Mouse (Mus musculus) heart, embryonic 13.5 days (tissue): ENCODE measurements at regions not wholly inside any gene's neighbourhood (a gene's known extent, or its start where the extent isn't known, plus 50 kb on each side); places are given as distances from the start of the nearest gene placed in this dataset.

Source experiments
- ATAC-seq: fragments of 200-750 bp; cut with Nextera tagmentation; 2 replicates; pipeline ENCODE4 v1.8.0; 2017; ENCODE audit warnings: moderate TSS enrichment; ENCODE audit not compliant: insufficient number of reproducible peaks, low FRiP score, low TSS enrichment; ENCODE audit errors: extremely low read depth
- H3K27ac ChIP-seq: fragments of 300-500 bp; sonication (generic); replicated peaks from 2 replicates; pipeline ENCODE4 v1.5.1; 2015; ENCODE audit warnings: moderate library complexity, mild to moderate bottlenecking, inconsistent platforms
- H3K27me3 ChIP-seq: fragments of 300-500 bp; sonication (generic); replicated peaks from 2 replicates; pipeline ENCODE4 v1.6.1; 2015; ENCODE audit warnings: mild to moderate bottlenecking, inconsistent platforms
- H3K36me3 ChIP-seq: fragments of 300-500 bp; sonication (generic); 2 replicates; pipeline ENCODE4 v1.6.1; 2015; ENCODE audit warnings: mild to moderate bottlenecking, inconsistent platforms
- H3K4me1 ChIP-seq: fragments of 300-500 bp; sonication (generic); 2 replicates; pipeline ENCODE4 v1.6.1; 2015; ENCODE audit warnings: inconsistent platforms
- H3K4me2 ChIP-seq: fragments of 300-500 bp; sonication (generic); 2 replicates; pipeline ENCODE4 v1.6.1; 2015; ENCODE audit warnings: inconsistent platforms, mild to moderate bottlenecking, moderate library complexity
- H3K4me3 ChIP-seq: fragments of 300-500 bp; sonication (generic); 2 replicates; pipeline ENCODE4 v1.5.1; 2015; ENCODE audit warnings: moderate library complexity, mild to moderate bottlenecking, inconsistent platforms
- H3K9ac ChIP-seq: fragments of 300-500 bp; sonication (generic); 2 replicates; pipeline ENCODE4 v1.6.1; 2015; ENCODE audit warnings: inconsistent platforms, mild to moderate bottlenecking, moderate library complexity
- H3K9me3 ChIP-seq: fragments of 300-500 bp; sonication (generic); 2 replicates; pipeline ENCODE4 v1.6.1; 2016; ENCODE audit warnings: inconsistent platforms
- WGBS: fragments of 180-500 bp; shearing (Covaris S2); methylation state at CpG from one replicate; pipeline ENCODE4 v1.1.7; 2015; ENCODE audit warnings: mixed read lengths; 5-methylcytosine and 5-hydroxymethylcytosine counted together

DNA sequence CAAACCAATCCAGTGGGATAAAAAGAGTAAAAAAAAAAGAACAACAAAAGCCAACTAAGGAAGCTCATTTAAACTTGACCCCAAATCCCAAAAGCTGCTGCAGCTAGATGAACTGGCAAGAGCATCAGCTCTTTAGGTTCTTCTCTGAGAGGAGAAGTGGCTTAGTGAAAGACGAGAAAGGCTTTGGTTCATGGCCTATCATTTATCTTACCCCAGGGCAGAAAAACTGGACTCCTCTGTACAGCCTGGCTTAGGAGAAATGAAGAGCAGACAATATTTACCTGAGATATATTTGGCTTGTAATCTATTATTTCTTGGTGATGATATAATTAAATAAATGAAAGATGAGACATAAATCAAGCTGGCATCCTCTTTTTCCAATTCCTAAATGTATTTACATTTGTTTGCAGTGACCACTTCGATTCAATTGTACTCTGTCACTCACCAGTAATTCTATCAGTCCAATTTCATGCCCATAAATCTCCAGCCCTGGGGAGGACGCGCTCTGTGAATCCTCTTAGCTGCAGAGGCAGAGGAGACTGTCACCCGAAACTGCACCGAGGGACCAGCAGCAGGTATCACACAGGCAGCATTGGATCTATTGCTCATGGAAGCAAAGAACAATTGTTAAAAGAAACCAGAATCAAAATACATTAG lies 114.8 kb upstream of the Plpp4 start:
- 75% methylated on average over 6 of the region's 6 CpGs for WGBS
- Histone ChIP-seq H3K27ac (no peak overlapping the region), H3K27me3 (no peaks in the 10 kb centered on the region), H3K36me3 (no peaks in the 10 kb centered on the region), H3K4me1 (no peaks in the 10 kb centered on the region), H3K4me3 (no peak overlapping the region), H3K9me3 (no peaks in the 10 kb centered on the region), H3K4me2 (no peak overlapping the region), H3K9ac (no peak overlapping the region)
- no peak for ATAC-seq

DNA sequence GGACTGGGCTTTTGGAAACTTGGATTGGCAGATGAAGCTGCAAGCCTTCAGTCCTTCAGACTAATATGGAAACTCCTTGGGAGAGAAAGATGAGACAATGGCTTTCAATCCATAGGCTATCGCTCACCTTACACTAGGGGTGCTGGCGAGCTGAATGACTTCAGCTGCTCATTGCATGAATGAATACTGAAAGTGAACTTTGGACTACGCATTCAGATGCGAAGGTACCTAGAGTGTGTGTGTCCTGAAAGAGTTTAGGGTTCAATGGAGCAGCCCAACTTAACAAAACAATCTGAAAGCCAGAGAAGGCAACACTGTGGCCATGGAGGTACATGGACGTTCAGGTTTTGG lies 114.3 kb upstream of the Plpp4 start:
- Histone ChIP-seq H3K9me3 (no peaks in the 10 kb centered on the region), H3K4me1 (no peaks in the 10 kb centered on the region), H3K27me3 (no peaks in the 10 kb centered on the region), H3K4me2 (no peak overlapping the region), H3K27ac (no peak overlapping the region), H3K36me3 (no peaks in the 10 kb centered on the region), H3K4me3 (no peak overlapping the region), H3K9ac (no peak overlapping the region)
- 66% methylated on average over 5 of the region's 5 CpGs for WGBS
- ATAC-seq: no peak

DNA sequence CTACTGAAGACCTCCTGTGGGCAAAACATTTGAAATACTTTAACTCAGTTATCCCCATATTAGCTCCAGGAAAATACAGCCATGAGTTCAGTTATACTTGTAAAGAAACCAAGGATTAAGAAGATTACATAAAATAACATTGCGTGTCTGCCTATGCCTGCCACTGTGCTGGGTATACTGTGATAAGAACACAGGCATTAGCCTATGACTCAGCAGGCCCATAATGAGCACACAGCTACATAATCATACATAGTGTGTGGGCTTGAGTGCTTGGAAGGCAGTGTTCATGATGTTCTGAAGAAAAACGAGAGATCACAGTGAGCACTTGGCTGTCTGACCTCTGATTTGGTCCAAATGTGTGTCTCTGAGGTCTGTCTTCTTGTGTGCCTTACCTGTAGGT lies 101.3 kb upstream of the Plpp4 start:
- Histone ChIP-seq H3K9me3 (no peaks in the 10 kb centered on the region), H3K4me2 (no peak overlapping the region), H3K4me3 (no peak overlapping the region), H3K4me1 (no peaks in the 10 kb centered on the region), H3K9ac (no peak overlapping the region), H3K27me3 (no peaks in the 10 kb centered on the region), H3K27ac (no peak overlapping the region), H3K36me3 (no peaks in the 10 kb centered on the region)
- WGBS: 45% methylated on average over 2 of the region's 2 CpGs
- ATAC-seq: no peak

DNA sequence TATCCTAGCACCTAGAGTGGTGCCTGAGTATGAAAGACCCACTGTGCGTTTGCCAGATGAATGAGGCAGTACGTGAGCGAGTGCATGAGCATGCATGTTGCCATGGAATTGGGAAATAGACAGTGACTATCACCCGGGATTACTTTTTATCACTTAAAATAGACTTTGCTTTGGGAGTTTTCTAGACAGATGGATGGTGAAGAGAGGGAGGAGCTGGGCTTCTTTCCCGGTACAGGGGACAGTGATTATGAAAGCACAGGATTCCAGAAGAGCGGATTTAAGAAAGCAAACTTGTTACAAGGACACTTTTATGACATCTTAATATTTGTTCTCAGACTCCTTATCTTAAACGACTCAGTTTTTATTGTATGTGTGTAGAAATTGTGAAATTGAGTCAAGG lies 86.9 kb upstream of the Plpp4 start:
- Histone ChIP-seq H3K4me2 (no peak overlapping the region), H3K9ac (no peak overlapping the region), H3K4me3 (no peak overlapping the region), H3K4me1 (no peaks in the 10 kb centered on the region), H3K27ac (no peak overlapping the region), H3K36me3 (no peaks in the 10 kb centered on the region), H3K27me3 (no peaks in the 10 kb centered on the region), H3K9me3 (no peaks in the 10 kb centered on the region)
- no peak for ATAC-seq
- 77% methylated on average over 7 of the region's 7 CpGs for WGBS

DNA sequence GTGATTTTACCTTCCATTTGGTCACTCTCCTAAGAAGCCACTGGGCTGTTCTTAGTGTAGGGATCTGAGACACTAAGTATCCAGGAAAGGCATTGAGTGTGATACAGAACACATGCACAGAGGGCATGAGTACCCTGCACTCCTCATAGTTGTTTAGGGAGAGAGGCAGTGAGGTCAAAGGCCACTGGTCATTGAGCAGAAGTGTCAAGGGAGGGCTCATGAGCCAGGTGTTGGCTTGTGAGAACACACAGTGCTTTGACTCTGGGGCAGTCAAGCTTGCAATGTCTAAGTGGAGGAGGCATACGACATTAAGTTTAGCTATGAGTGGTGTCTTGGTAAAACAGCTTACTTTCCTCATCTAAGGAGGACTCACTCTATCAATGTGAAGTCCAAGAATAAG lies 65.9 kb upstream of the Plpp4 start:
- Histone ChIP-seq H3K27ac (no peak overlapping the region), H3K9me3 (no peaks in the 10 kb centered on the region), H3K4me3 (no peak overlapping the region), H3K27me3 (no peaks in the 10 kb centered on the region), H3K36me3 (no peaks in the 10 kb centered on the region), H3K4me2 (no peak overlapping the region), H3K9ac (no peak overlapping the region), H3K4me1 (no peaks in the 10 kb centered on the region)
- no peak for ATAC-seq
- WGBS: 63% methylated on average over 1 of the region's 1 CpGs

DNA sequence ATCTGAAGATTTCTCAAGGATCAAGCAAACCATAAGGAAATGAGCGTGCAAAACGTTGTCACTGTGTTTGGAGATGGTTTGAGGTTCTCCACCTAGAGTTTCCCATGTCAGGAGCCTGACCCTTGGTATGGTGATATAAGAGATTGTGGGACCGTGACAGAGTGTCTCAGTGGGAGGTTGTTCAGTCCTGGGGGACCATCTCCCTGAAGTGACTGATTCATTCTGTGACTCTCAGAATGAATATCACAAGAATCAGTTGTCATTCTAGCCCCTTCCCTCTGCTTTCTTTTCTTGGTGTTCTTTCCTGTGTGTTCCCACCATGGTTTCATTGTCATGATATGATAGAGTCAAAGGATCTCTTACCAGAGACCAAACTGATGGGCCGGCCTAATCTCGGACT lies 49.8 kb upstream of the Plpp4 start:
- no peaks in the 10 kb centered on the region for H3K27me3 ChIP-seq
- H3K4me3 ChIP-seq: no peak overlapping the region
- H3K9me3 ChIP-seq: no peaks in the 10 kb centered on the region
- H3K4me1 ChIP-seq: no peaks in the 10 kb centered on the region
- no peak for ATAC-seq
- H3K27ac ChIP-seq: no peak overlapping the region
- no peak overlapping the region for H3K4me2 ChIP-seq
- WGBS: 76% methylated on average over 5 of the region's 5 CpGs
- no peak overlapping the region for H3K9ac ChIP-seq
- H3K36me3 ChIP-seq: no peaks in the 10 kb centered on the region
